29 mouse cellular contexts compared by ENCODE assay signal in genomic region chr13:46640608-46641468, GRCm38 (mm10). TPM values are rescaled to one million over a fixed set of nuclear protein-coding genes. Genes with fewer than 3 reads are reported as not detected.
DNase-seq lines count a peak whose midpoint lies in the region; ATAC-seq and TF ChIP-seq lines count a peak whose summit lies in the region.
"Had no signal": no experiment of that assay in that cellular context is flagged by ENCODE, and none has a peak within 500 bp of the region (broad histone marks: within the 10 kb centered on the region; RNA-seq: fewer than 3 reads in every experiment).

No protein-coding gene starts in this region.

- no peaks in the 10 kb centered on the region for H3K27me3 ChIP-seq in forebrain, postnatal 0 days (ENCODE audit: insufficient read depth, low read length)
- H3K27me3 ChIP-seq: embryonic facial prominence, embryonic 12.5 days; heart, embryonic 15.5 days; intestine, embryonic 15.5 days; limb, embryonic 15.5 days; liver, embryonic 13.5 days; midbrain, embryonic 13.5 days; neural tube, embryonic 13.5 days had no signal

- H3K4me3 ChIP-seq in layer of hippocampus, adult 2 months: no peak overlapping the region
- no peak overlapping the region for H3K4me3 ChIP-seq in forebrain, postnatal 0 days (ENCODE audit: low read depth, low read length)
- H3K4me3 ChIP-seq: embryonic facial prominence, embryonic 12.5 days; heart, embryonic 10.5 days; heart, embryonic 15.5 days; intestine, embryonic 15.5 days; limb, embryonic 10.5 days; limb, embryonic 15.5 days; liver, embryonic 13.5 days; midbrain, embryonic 13.5 days; neural tube, embryonic 13.5 days had no signal

- H3K9ac ChIP-seq in forebrain, postnatal 0 days: no peak overlapping the region
- H3K9ac ChIP-seq: embryonic facial prominence, embryonic 12.5 days; heart, embryonic 15.5 days; intestine, embryonic 15.5 days; limb, embryonic 15.5 days; liver, embryonic 13.5 days; midbrain, embryonic 13.5 days; neural tube, embryonic 13.5 days had no signal

- peak overlapping the region; percentile 46; the same call in 1 of the 2 replicates for H3K27ac ChIP-seq in layer of hippocampus, adult 2 months
- H3K27ac ChIP-seq in forebrain, postnatal 0 days (ENCODE audit: low read depth, low read length): peak overlapping the region; percentile 67
- H3K27ac ChIP-seq: embryonic facial prominence, embryonic 12.5 days; heart, embryonic 10.5 days; heart, embryonic 15.5 days; intestine, embryonic 15.5 days; limb, embryonic 10.5 days; limb, embryonic 15.5 days; liver, embryonic 13.5 days; macrophage; midbrain, embryonic 13.5 days; neural tube, embryonic 13.5 days had no signal

- TF ChIP-seq CTCF in layer of hippocampus, adult 2 months (conservative IDR thresholded peaks at IDR 0.05): no peak
- no peak for TF ChIP-seq CTCF in forebrain, postnatal 0 days (IDR thresholded peaks at IDR 0.05; ENCODE audit: low read depth)

- 32% methylated on average over 10 of the region's 10 CpGs for WGBS in forebrain, postnatal 0 days

- no peak overlapping the region for H3K4me2 ChIP-seq in forebrain, postnatal 0 days (ENCODE audit: low read depth)
- H3K4me2 ChIP-seq: embryonic facial prominence, embryonic 12.5 days; heart, embryonic 15.5 days; intestine, embryonic 15.5 days; limb, embryonic 15.5 days; liver, embryonic 13.5 days; midbrain, embryonic 13.5 days; neural tube, embryonic 13.5 days had no signal

- peak; percentile 29; the same call in 1 of the 2 replicates for ATAC-seq in frontal cortex, adult (ENCODE audit: low TSS enrichment)
- ATAC-seq in forebrain, postnatal 0 days: peak; percentile 74
- ATAC-seq: CD4-positive, CD25-positive, alpha-beta regulatory T cell, adult 4 months; hindbrain, embryonic 16.5 days; intestine, embryonic 15.5 days; midbrain, embryonic 13.5 days had no signal

- no peak for DNase-seq in frontal cortex, postnatal 10 days (ENCODE audit: low spot score in 2 of 2)
- peak in 1 of 2 experiments; percentile 58 for DNase-seq in layer of hippocampus, adult 2 months (ENCODE audit: low spot score in 2 of 2)
- no peak for DNase-seq in layer of hippocampus, postnatal 36 days
- peak; percentile 82 for DNase-seq in forebrain, postnatal 0 days
- DNase-seq in c-Kit-positive CD71-positive TER-119-positive erythroid progenitor cells, embryonic 14.5 days (ENCODE audit: low spot score): no peak
- no peak for DNase-seq in lung, adult 18-20 months
- DNase-seq: adrenal gland, adult 2 months; adrenal gland, postnatal 36 days; cerebellum, adult 11-12 months; cerebellum, adult 9-11 months; embryo, embryonic 11 days; gastrocnemius, postnatal 14 days; heart, adult 11 months; kidney, postnatal 36 days; liver, embryonic 13.5 days; lung, adult 2 months; lung, postnatal 10 days had no signal

- H3K9me3 ChIP-seq in forebrain, postnatal 0 days (ENCODE audit: low read length): peaks cover 6% of the 10 kb centered on the region; the same call in 1 of the 2 replicates
- H3K9me3 ChIP-seq: heart, embryonic 10.5 days; intestine, embryonic 15.5 days; limb, embryonic 10.5 days; limb, embryonic 15.5 days had no signal

- no peaks in the 10 kb centered on the region for H3K36me3 ChIP-seq in forebrain, postnatal 0 days (ENCODE audit: insufficient read depth)
- H3K36me3 ChIP-seq: embryonic facial prominence, embryonic 12.5 days; intestine, embryonic 15.5 days; limb, embryonic 10.5 days; limb, embryonic 15.5 days; liver, embryonic 13.5 days; midbrain, embryonic 13.5 days had no signal

- no peaks in the 10 kb centered on the region for H3K4me1 ChIP-seq in forebrain, postnatal 0 days (ENCODE audit: insufficient read depth)
- H3K4me1 ChIP-seq: embryonic facial prominence, embryonic 12.5 days; heart, embryonic 10.5 days; heart, embryonic 15.5 days; intestine, embryonic 15.5 days; limb, embryonic 10.5 days; limb, embryonic 15.5 days; liver, embryonic 13.5 days; midbrain, embryonic 13.5 days; neural tube, embryonic 13.5 days had no signal

RNA-seq across cellular contexts. Expression of gene Fam8a1, which starts 28.5 kb away (rescaled TPM):
- total RNA-seq in layer of hippocampus, adult 2 months (2021): 10 to 100 TPM; 74.7 to 76.5 TPM
- 10 to 100 TPM; 75.8 to 80.9 TPM for total RNA-seq in layer of hippocampus, postnatal 36 days (2021)
- 63.0 and 73.8 TPM in 2 replicates for total RNA-seq in forebrain, postnatal 0 days (2014; rRNA removed)
- 13.6 and 18.8 TPM in 2 replicates for polyA plus RNA-seq in forebrain, postnatal 0 days (2015; fragmentation: Nextera tagmentation; extraction: Ambion mirVana)
